Mouse (Mus musculus) liver, postnatal 0 days (tissue): ENCODE results near the gene Baz1a.

ENCODE experiments used
- CTCF ChIP-seq: sonication (generic); IDR thresholded peaks from 2 replicates; pipeline ENCODE4 v1.5.1; 2016; ENCODE audit warnings: antibody characterized with exemption, low read depth
- EP300 ChIP-seq: IDR thresholded peaks from 2 replicates; pipeline ENCODE4 v1.6.1; 2016; ENCODE audit warnings: antibody characterized with exemption, low read depth, mild to moderate bottlenecking

GRCm38 (mm10) chr12:55023284-55023683 lies 9.1 kb upstream of the Baz1a start:
- no peak for TF ChIP-seq EP300
- TF ChIP-seq CTCF, result no peak
